Mouse (Mus musculus) thymus, adult 2 months (tissue): Measurements from ENCODE around the gene Klk15.

Experiments used
- CTCF ChIP-seq: fragments of 200-500 bp; IDR thresholded peaks from 2 replicates; pipeline ENCODE4 v1.5.1; 2012; ENCODE audit warnings: mild to moderate bottlenecking, control low read depth, low read length, moderate library complexity, borderline replicate concordance; ENCODE audit not compliant: control insufficient read depth, poor library complexity, insufficient read depth; ENCODE audit errors: extremely low read depth
- POLR2A ChIP-seq: fragments of 200-500 bp; IDR thresholded peaks from 2 replicates; pipeline ENCODE4 v1.6.1; 2012; ENCODE audit warnings: mild to moderate bottlenecking, low read length, control low read depth, moderate library complexity; ENCODE audit not compliant: control insufficient read depth, poor library complexity, insufficient read depth; ENCODE audit errors: extremely low read depth

GRCm38 (mm10) chr7:43914821-43915220 is 18.7 kb upstream of the Klk15 start:
- TF ChIP-seq POLR2A: no peak
- TF ChIP-seq CTCF: no peak
